Mouse (Mus musculus) heart, adult 2 months (tissue): ENCODE data around the gene Ackr1. TPM values are rescaled to one million over a fixed set of nuclear protein-coding genes. Genes with fewer than 3 reads are reported as not detected.

Experiments
- DNase-seq, 2 experiments: peaks; one replicate each; pipeline ENCODE4 v3.0.0; 2021
- H3K27ac ChIP-seq: fragments of 200-600 bp; 2 replicates; pipeline ENCODE4 v1.8.1; 2022
- H3K27me3 ChIP-seq: fragments of 200-500 bp; 2 replicates; pipeline ENCODE4 v1.6.1; 2012; ENCODE audit warnings: mild to moderate bottlenecking, low read length, inconsistent platforms, mixed read lengths; ENCODE audit not compliant: control insufficient read depth, insufficient read depth
- H3K36me3 ChIP-seq: fragments of 200-500 bp; 2 replicates; pipeline ENCODE4 v1.6.1; 2012; ENCODE audit warnings: low read length, inconsistent platforms; ENCODE audit not compliant: control insufficient read depth, insufficient read depth
- H3K4me1 ChIP-seq: fragments of 200-500 bp; 2 replicates; pipeline ENCODE4 v1.6.1; 2011; ENCODE audit warnings: low read length; ENCODE audit not compliant: control insufficient read depth, insufficient read depth
- H3K4me3 ChIP-seq: fragments of 200-600 bp; 2 replicates; pipeline ENCODE4 v1.8.1; 2022
- H3K79me2 ChIP-seq: fragments of 200-500 bp; replicated peaks from 2 replicates; pipeline ENCODE4 v1.6.1; 2012; ENCODE audit warnings: mild to moderate bottlenecking, inconsistent platforms, low read length, moderate library complexity, mixed read lengths; ENCODE audit not compliant: control insufficient read depth, insufficient read depth
- H3K9ac ChIP-seq: fragments of 200-500 bp; 2 replicates; pipeline ENCODE4 v1.6.1; 2012; ENCODE audit warnings: low read depth, mild to moderate bottlenecking, control low read depth, inconsistent platforms, low read length, mixed read lengths
- CTCF ChIP-seq: fragments of 200-600 bp; IDR thresholded peaks from 2 replicates; pipeline ENCODE4 v1.8.1; 2022; ENCODE audit warnings: antibody characterized with exemption, mild to moderate bottlenecking, moderate library complexity
- EP300 ChIP-seq: fragments of 200-500 bp; IDR thresholded peaks from 2 replicates; pipeline ENCODE4 v1.6.1; 2011; ENCODE audit warnings: low read depth, low read length, control low read depth; ENCODE audit not compliant: insufficient read depth
- POLR2A ChIP-seq: fragments of 200-500 bp; IDR thresholded peaks from 2 replicates; pipeline ENCODE4 v1.6.1; 2011; ENCODE audit warnings: mild to moderate bottlenecking, low read depth, low read length, control low read depth; ENCODE audit not compliant: insufficient read depth
- WGBS: fragments of 180-500 bp; shearing (Covaris S2); methylation state at CpG from one replicate; pipeline ENCODE4 v1.1.7; 2018; 5-methylcytosine and 5-hydroxymethylcytosine counted together
- intact Hi-C: fragments of 180-260 bp; cut with DNase I; formaldehyde crosslinking; loops from one replicate; pipeline ENCODE4 v1.15.1; 2025
- polyA plus RNA-seq: library from polyadenylated mRNA; depleted of rRNA; stranded (reverse); fragments of >200 nt; gene quantifications from 2 replicates; pipeline ENCODE4 v1.2.3, GENCODE M21; 2012
- total RNA-seq, 2 experiments: library from RNA; stranded (reverse); gene quantifications; 2 replicates each; pipeline ENCODE4 v1.2.3; 2021

Gene Ackr1
- total and polyA plus RNA-seq, 3 experiments, result 0.59 to 1.8 TPM; not detected in 1

DNA sequence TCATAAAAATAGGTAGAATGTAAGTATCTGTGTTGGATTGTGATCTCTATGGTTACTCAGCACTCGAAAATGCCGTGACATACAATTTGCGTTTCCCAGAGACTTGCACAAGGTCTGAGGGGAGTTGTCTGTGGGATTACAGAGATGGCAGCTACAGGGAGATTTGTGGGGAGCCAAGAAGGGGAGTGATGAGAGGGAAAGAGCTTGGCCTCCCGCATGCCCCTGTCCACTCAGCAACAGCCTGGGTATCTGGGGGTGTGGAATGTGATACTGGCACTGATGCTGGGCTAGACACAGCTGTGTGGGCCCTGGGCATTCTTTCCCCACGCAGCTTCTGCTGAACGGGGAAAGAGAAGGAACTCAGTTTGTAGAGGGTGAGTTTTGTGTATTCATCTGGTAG is 36.9 kb upstream of the Ackr1 start:
- DNase-seq, result no peak
- Histone ChIP-seq H3K9ac (no peak overlapping the region), H3K27me3 (peaks cover 9% of the 10 kb centered on the region), H3K4me3 (no peak overlapping the region), H3K36me3 (no peaks in the 10 kb centered on the region), H3K79me2 (no peaks in the 10 kb centered on the region), H3K27ac (no peak overlapping the region), H3K4me1 (no peaks in the 10 kb centered on the region)
- no peak for TF ChIP-seq EP300
- no peak for TF ChIP-seq CTCF
- no peak for TF ChIP-seq POLR2A
- intact Hi-C loops, result no loop called here
- 54% methylated on average over 6 of the region's 6 CpGs for WGBS

DNA sequence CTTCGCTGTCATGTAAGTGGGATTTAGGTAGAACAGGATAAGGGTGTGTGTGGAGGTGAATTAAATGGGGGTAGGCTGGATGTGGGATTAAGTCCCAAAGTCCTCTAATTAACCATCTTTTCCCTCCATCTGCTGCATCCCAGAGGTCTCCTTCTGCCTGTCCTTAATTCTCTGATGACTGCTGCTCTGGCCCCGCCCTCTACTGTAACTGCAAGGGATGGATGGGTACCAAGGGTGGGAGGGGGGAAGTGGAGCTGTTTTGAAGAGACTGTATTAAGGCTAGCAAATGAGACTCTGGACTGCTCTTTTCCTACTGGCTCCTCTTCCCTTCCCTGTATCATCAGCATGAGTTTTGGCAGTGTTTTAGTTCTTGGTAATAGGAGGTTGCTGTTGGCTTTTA is 36.1 kb upstream of the Ackr1 start:
- no peak overlapping the region for H3K27ac ChIP-seq
- H3K36me3 ChIP-seq, result no peaks in the 10 kb centered on the region
- H3K4me1 ChIP-seq, result no peaks in the 10 kb centered on the region
- H3K4me3 ChIP-seq, result no peak overlapping the region
- WGBS, result 68% methylated on average over 2 of the region's 2 CpGs
- H3K79me2 ChIP-seq, result no peaks in the 10 kb centered on the region
- TF ChIP-seq EP300 (no peak), POLR2A (no peak), CTCF (no peak)
- DNase-seq, result no peak
- H3K27me3 ChIP-seq, result peaks cover 9% of the 10 kb centered on the region
- intact Hi-C loops, result no loop called here
- H3K9ac ChIP-seq, result no peak overlapping the region

DNA sequence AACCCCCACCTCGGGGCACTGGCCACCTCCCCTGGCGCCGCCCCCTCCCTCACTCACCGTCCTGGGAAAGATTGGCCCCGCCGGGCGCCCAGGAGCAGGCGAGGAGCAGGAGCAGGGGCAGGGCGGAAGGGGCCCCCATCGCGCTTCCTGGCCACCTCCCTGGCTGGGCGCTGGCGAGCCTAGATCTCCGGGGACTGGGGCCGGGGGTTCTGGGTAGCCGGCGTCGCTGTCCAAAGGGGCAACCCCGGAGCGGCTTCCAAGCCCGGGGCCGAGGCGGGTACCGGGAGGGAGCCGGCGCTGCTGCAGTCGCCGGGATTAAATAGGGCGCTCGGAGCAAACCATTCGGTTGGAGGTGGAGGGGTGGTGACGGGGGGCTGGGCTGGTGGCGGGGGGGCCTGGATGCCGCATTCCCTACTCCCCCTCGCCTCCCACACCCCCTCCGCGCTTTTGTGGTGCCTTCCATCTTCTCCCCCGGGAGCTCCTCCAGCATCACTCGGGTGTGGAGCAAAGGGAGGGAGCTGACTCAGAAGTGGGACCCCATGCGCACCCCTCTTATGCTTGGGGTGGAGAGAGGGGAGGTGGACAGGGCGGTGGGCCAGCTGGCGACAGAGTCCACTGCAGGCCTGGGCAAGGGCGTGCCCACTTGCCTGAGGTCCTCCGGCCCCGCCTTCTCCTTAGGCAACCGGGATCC is 34.0 kb upstream of the Ackr1 start, which contains the start of gene Cadm3:
Gene Cadm3, minus strand, starts transcription at position 340 of the 691 bp plus-strand sequence.
- DNase-seq, result peak; percentile 17 to 27
- H3K79me2 ChIP-seq, result no peaks in the 10 kb centered on the region
- no peak within 1 kb of the TSS for H3K9ac ChIP-seq
- TF ChIP-seq POLR2A (no peak), CTCF (no peak), EP300 (no peak)
- no peaks in the 10 kb centered on the region for H3K36me3 ChIP-seq
- no peaks in the 10 kb centered on the region for H3K4me1 ChIP-seq
- peaks cover 9% of the 10 kb centered on the region for H3K27me3 ChIP-seq
- no peak within 1 kb of the TSS for H3K27ac ChIP-seq
- WGBS, result 1% methylated on average over 46 of the region's 46 CpGs
- intact Hi-C loops, result no loop called here
- H3K4me3 ChIP-seq, result no peak within 1 kb of the TSS

DNA sequence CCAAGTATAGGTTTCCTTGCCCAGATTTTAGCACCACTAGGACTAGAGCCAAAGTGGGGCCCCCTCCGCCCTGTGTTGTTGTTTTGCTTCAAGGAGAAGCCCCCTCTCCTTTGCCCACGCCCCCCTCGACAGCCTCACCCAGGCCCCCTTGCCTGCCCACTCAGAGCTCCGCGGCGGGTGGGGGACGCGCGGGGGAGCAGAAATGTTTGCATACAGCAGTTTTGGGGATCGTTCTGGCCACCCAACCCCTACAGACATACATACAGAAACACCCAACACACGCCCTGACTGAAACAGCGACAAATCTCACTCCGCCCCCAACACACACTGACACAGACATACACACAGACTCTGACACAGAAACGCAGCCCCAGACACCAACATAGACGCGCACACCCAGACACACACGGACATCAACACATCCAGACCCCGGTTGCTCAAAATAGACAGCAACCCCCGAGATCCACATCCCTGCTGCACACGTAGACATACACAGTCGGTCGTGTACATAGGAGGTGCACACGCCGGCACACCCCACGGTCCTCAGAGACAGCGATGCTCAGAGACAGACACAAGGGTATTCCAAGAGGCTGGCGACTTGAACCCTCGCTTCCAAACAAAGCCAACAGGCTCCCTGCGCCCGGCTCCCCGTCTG is 33.3 kb upstream of the Ackr1 start:
- H3K4me3 ChIP-seq, result no peak overlapping the region
- WGBS, result under 1% methylated on average over 31 of the region's 31 CpGs
- intact Hi-C loops, result no loop called here
- no peaks in the 10 kb centered on the region for H3K79me2 ChIP-seq
- no peak for DNase-seq
- no peak overlapping the region for H3K27ac ChIP-seq
- peaks cover 9% of the 10 kb centered on the region for H3K27me3 ChIP-seq
- H3K36me3 ChIP-seq, result no peaks in the 10 kb centered on the region
- TF ChIP-seq POLR2A (no peak), EP300 (no peak), CTCF (no peak)
- no peak overlapping the region for H3K9ac ChIP-seq
- H3K4me1 ChIP-seq, result no peaks in the 10 kb centered on the region

DNA sequence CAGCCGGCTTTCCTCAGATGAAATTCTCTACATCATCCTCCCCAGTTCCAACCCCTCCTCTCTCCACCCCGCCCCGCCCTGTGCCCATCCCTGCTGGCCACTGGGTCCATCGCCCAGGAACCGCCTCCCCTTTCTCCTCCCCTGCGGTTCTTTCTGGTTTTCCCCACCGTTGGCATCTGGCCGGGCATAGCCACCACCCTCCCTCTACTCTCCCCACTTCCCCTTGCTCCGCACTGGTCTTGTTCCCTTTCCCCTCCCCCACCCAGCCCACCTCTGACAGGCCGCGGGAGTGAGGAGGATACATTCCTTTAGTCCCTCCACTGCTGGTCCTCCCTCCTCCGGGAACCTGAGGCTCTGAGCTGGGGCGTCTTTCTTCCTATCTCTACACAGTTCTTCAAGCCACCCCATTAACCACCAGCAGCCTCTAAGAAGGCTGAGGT is 32.4 kb upstream of the Ackr1 start:
- Histone ChIP-seq H3K36me3 (no peaks in the 10 kb centered on the region), H3K9ac (no peak overlapping the region), H3K4me1 (no peaks in the 10 kb centered on the region), H3K27ac (no peak overlapping the region), H3K27me3 (peaks cover 9% of the 10 kb centered on the region), H3K4me3 (no peak overlapping the region), H3K79me2 (no peaks in the 10 kb centered on the region)
- intact Hi-C loops, result no loop called here
- TF ChIP-seq EP300 (no peak), CTCF (no peak), POLR2A (no peak)
- 7% methylated on average over 13 of the region's 13 CpGs for WGBS
- DNase-seq, result no peak

DNA sequence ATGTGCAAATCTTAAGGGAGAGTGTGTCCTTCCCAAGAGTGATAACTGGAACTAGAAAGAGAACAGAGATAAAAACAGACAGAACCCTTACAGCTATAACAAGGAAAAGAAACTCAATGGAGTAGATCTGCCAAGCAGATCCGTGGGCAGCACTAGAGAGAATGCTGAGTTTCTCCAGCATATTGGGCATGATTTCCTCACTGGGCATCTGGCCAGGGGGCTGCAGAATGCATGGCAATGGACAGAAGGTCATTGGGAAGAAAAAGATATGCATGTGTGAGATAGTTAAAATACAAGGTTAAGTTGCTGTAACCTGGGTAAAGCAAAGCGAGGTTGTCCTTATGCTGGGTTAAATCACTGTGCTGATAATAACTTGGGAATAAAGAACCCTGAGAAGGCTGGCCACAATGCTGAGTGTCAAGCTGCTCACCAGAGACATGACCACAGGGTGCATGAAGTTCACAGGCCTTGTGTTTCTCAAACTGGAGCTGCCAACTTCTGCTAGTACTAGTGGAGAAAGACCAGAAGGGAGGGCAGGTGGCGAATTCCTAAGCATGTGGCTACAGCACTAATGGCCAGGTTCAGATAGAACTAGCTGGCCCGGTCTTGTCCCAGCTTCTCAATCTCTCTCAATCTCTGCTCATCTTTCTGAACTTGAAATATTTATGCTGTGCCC is 30.7 kb upstream of the Ackr1 start:
- no peak for DNase-seq
- intact Hi-C loops, result no loop called here
- H3K4me1 ChIP-seq, result no peaks in the 10 kb centered on the region
- TF ChIP-seq POLR2A (no peak), EP300 (no peak), CTCF (no peak)
- no peak overlapping the region for H3K4me3 ChIP-seq
- H3K27me3 ChIP-seq, result peaks cover 7% of the 10 kb centered on the region
- 60% methylated on average over 4 of the region's 4 CpGs for WGBS
- no peaks in the 10 kb centered on the region for H3K79me2 ChIP-seq
- no peak overlapping the region for H3K27ac ChIP-seq
- no peak overlapping the region for H3K9ac ChIP-seq
- no peaks in the 10 kb centered on the region for H3K36me3 ChIP-seq
